Mouse (Mus musculus): ENCODE data around the gene Birc5. TPM values are rescaled to one million over a fixed set of nuclear protein-coding genes. Genes with fewer than 3 reads are reported as not detected.
"Not testable (repeated sequence)": the region's sequence is repeated elsewhere in the genome, so short reads cannot be mapped to it uniquely, and the experiment has no call there.

Gene Birc5
- total and polyA plus RNA-seq, 3 experiments: 193 to 289 (median 270) TPM

- peak; percentile 1; the same call in 1 of the 2 replicates for TF ChIP-seq SMC3 (IDR thresholded peaks at IDR 0.05; ENCODE audit: low read depth, low read length)
- TF ChIP-seq RAD21 (IDR thresholded peaks at IDR 0.05; ENCODE audit: low read depth, low read length): no peak
- TF ChIP-seq ZMIZ1 (IDR thresholded peaks at IDR 0.05; ENCODE audit: low read depth, low read length): 0 out of 2 replicates have a peak, but pooled peaks have one; percentile 1
- peak; percentile 33; the same call in 1 of the 2 replicates for TF ChIP-seq POLR2A (IDR thresholded peaks at IDR 0.05; ENCODE audit: low read depth, low read length)
- no peaks in the 10 kb centered on the region for H3K9me3 ChIP-seq (replicated peaks; ENCODE audit: low read length)
- no peak overlapping the region for H3K9ac ChIP-seq (ENCODE audit: insufficient read depth, low read depth)
- in situ Hi-C loops (cut with MboI; ENCODE audit: low pct_ligation_motif_present, low pct_unique_long_range_greater_than_20kb, low sequenced_read_pairs) (no loop called here), dilution Hi-C loops (cut with MboI; ENCODE audit: extremely low pct_ligation_motif_present, extremely low pct_unique_long_range_greater_than_20kb, low sequenced_read_pairs) (no loop called here)
- DNase-seq (ENCODE audit: extremely low read depth): no peak
- H3K27ac ChIP-seq (ENCODE audit: insufficient read depth, low read depth): peak overlapping the region; percentile 9; the same call in 1 of the 2 replicates
- no peaks in the 10 kb centered on the region for H3K27me3 ChIP-seq (replicated peaks)
- no peak overlapping the region for H3K4me3 ChIP-seq (replicated peaks in 1 of 3; ENCODE audit: low read depth in 2 of 3, low read length in 2 of 3, poor library complexity in 1 of 3)
- peaks cover 67% of the 10 kb centered on the region for H3K79me2 ChIP-seq (replicated peaks; ENCODE audit: control insufficient read depth, extremely low read depth, insufficient read depth, poor library complexity, severe bottlenecking)
- peaks cover 74 to 76% of the 10 kb centered on the region in 2 experiments for H3K36me3 ChIP-seq (replicated peaks in 1 of 2; ENCODE audit: control insufficient read depth in 1 of 2, insufficient read depth in 1 of 2, low read length in 1 of 2)
- no peak overlapping the region for H3K4me2 ChIP-seq (ENCODE audit: insufficient read depth, low read depth, poor library complexity, severe bottlenecking)
- H3K4me1 ChIP-seq (ENCODE audit: control insufficient read depth in 1 of 2, insufficient read depth in 2 of 2): peaks cover 20 to 83% of the 10 kb centered on the region in 2 experiments
These were observed 35.2 kb upstream of the Birc5 start for GRCm38 (mm10) chr11:117813867-117814266.

GRCm38 (mm10) chr11:117814704-117815366 lies 34.2 kb upstream of the Birc5 start:
- H3K4me1 ChIP-seq (ENCODE audit: control insufficient read depth in 1 of 2, insufficient read depth in 2 of 2): peaks cover 20 to 87% of the 10 kb centered on the region in 2 experiments
- dilution Hi-C loops (cut with MboI; ENCODE audit: extremely low pct_ligation_motif_present, extremely low pct_unique_long_range_greater_than_20kb, low sequenced_read_pairs): no loop called here
- TF ChIP-seq ELF1 (IDR thresholded peaks at IDR 0.05; ENCODE audit: low read depth, low read length) (no peak), POLR2AphosphoS2 (IDR thresholded peaks at IDR 0.05; ENCODE audit: low read depth, low read length) (0 out of 2 replicates have a peak, but pooled peaks have one; percentile 22), CHD2 (IDR thresholded peaks at IDR 0.05; ENCODE audit: low read length) (peak; percentile 10), MEF2A (IDR thresholded peaks at IDR 0.05; ENCODE audit: borderline replicate concordance, low read depth, low read length) (0 out of 2 replicates have a peak, but pooled peaks have one; percentile 26), ZMIZ1 (IDR thresholded peaks at IDR 0.05; ENCODE audit: low read depth, low read length) (peak; percentile 37), MAX (IDR thresholded peaks at IDR 0.05; ENCODE audit: low read length) (no peak)
- H3K4me2 ChIP-seq (ENCODE audit: insufficient read depth, low read depth, poor library complexity, severe bottlenecking): no peak overlapping the region
- H3K36me3 ChIP-seq (replicated peaks in 1 of 2; ENCODE audit: control insufficient read depth in 1 of 2, insufficient read depth in 1 of 2, low read length in 1 of 2): peaks cover 84 to 86% of the 10 kb centered on the region in 2 experiments
- H3K27me3 ChIP-seq (replicated peaks): no peaks in the 10 kb centered on the region
- no peak overlapping the region for H3K9ac ChIP-seq (ENCODE audit: insufficient read depth, low read depth)
- no peak overlapping the region for H3K4me3 ChIP-seq (replicated peaks in 1 of 3; ENCODE audit: low read depth in 2 of 3, low read length in 2 of 3, poor library complexity in 1 of 3)
- H3K9me3 ChIP-seq (replicated peaks; ENCODE audit: low read length): no peaks in the 10 kb centered on the region
- H3K27ac ChIP-seq (ENCODE audit: insufficient read depth, low read depth): peak overlapping the region; percentile 2; the same call in 1 of the 2 replicates
- in situ Hi-C loops (cut with MboI; ENCODE audit: low pct_ligation_motif_present, low pct_unique_long_range_greater_than_20kb, low sequenced_read_pairs): no loop called here
- H3K79me2 ChIP-seq (replicated peaks; ENCODE audit: control insufficient read depth, extremely low read depth, insufficient read depth, poor library complexity, severe bottlenecking): peaks cover 61% of the 10 kb centered on the region
- DNase-seq (ENCODE audit: extremely low read depth): no peak

GRCm38 (mm10) chr11:117815850-117816249 lies 33.2 kb upstream of the Birc5 start:
- H3K36me3 ChIP-seq (replicated peaks in 1 of 2; ENCODE audit: control insufficient read depth in 1 of 2, insufficient read depth in 1 of 2, low read length in 1 of 2): peaks cover 90 to 96% of the 10 kb centered on the region in 2 experiments
- H3K4me1 ChIP-seq (ENCODE audit: control insufficient read depth in 1 of 2, insufficient read depth in 2 of 2): peaks cover 20 to 95% of the 10 kb centered on the region in 2 experiments
- H3K27ac ChIP-seq (ENCODE audit: insufficient read depth, low read depth); H3K9ac ChIP-seq (ENCODE audit: insufficient read depth, low read depth); H3K4me3 ChIP-seq (replicated peaks in 1 of 3; ENCODE audit: low read depth in 2 of 3, low read length in 2 of 3, poor library complexity in 1 of 3); H3K27me3 ChIP-seq (replicated peaks); DNase-seq (ENCODE audit: extremely low read depth); H3K9me3 ChIP-seq (replicated peaks; ENCODE audit: low read length); in situ Hi-C loops (cut with MboI; ENCODE audit: low pct_ligation_motif_present, low pct_unique_long_range_greater_than_20kb, low sequenced_read_pairs); dilution Hi-C loops (cut with MboI; ENCODE audit: extremely low pct_ligation_motif_present, extremely low pct_unique_long_range_greater_than_20kb, low sequenced_read_pairs); H3K4me2 ChIP-seq (ENCODE audit: insufficient read depth, low read depth, poor library complexity, severe bottlenecking): not testable (repeated sequence)
- TF ChIP-seq CHD2 (IDR thresholded peaks at IDR 0.05; ENCODE audit: low read length) (0 out of 2 replicates have a peak, but pooled peaks have one; percentile 18), POLR2A (IDR thresholded peaks at IDR 0.05; ENCODE audit: low read depth, low read length) (0 out of 2 replicates have a peak, but pooled peaks have one; percentile 11)
- peaks cover 52% of the 10 kb centered on the region for H3K79me2 ChIP-seq (replicated peaks; ENCODE audit: control insufficient read depth, extremely low read depth, insufficient read depth, poor library complexity, severe bottlenecking)

Measured in CH12.LX (cell line).